Mouse (Mus musculus): ENCODE data around the gene Zbtb1.
A peak's percentile ranks its signal among the peaks of the same experiment; 100 is the strongest.

Zbtb1 gene

GRCm38 (mm10) chr12:76369978-76370830 lies at the start of gene Zbtb1:
Gene Zbtb1, plus strand, starts transcription at chr12:76370266.
- DNase-seq (ENCODE audit: low read depth) = peak; percentile 52

GRCm38 (mm10) chr12:76324679-76325431 lies 45.2 kb upstream of the Zbtb1 start, which contains the start of gene Akap5:
Gene Akap5, plus strand, starts transcription at chr12:76324891.
- DNase-seq (ENCODE audit: low read depth) = no peak

DNA sequence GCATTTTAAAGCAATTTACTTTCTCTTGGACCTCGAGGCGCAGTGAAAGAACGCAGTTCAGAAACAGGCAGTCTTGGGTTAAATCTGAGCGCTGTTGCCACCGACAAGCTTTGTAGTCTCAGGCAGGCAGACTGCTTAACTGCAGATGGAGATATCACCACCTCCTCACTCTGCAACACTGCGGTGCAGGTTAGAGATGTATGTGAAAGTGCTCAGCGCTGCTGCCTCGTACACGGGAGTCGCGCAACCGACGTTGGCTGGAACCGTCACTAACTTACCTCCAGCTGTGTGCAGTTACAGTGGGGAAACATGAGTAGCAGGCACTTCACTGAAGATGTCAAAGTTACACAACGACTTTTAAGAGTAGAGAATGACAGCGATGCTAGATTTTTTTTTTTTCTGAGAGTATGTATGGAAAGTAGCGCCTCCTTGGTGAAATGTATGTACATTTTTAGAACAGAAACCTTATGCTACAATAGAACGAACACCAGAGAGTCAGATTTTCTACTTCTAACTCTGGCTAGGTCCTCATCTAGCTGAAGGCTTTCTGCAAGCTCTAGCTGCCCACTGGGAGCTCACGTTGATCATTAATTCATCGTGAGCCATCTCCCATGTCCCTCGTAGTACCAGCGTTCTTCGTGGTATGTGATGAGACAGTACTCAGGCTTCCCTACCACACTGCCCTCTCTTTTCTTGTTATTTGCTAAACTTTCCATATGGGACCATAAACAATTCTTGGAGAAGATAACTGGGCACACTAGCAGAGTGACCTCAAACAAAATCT lies 43.4 kb upstream of the Zbtb1 start:
- DNase-seq (ENCODE audit: low read depth) = no peak

GRCm38 (mm10) chr12:76328567-76329354 lies 41.3 kb upstream of the Zbtb1 start:
- no peak for DNase-seq (ENCODE audit: low read depth)

DNA sequence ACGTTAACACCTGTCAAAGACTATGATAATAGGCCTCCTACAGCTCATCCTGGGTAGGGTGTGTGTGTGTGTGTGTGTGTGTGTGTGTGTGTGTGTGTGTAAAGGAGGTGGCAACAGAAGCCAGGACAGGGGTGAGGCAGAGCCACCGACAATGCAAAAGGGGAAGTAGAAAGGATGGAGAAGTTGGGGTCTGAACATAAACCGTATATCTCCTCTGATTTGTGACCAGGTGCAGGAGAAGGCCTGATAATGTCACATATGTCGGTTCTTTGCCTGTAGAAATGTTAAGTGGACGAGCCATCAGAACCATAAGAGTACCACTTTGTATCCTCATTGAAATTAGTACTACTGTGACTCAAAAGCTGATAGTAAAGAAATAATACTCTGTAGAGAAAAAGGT lies 36.4 kb upstream of the Zbtb1 start:
- DNase-seq (ENCODE audit: low read depth) = no peak

GRCm38 (mm10) chr12:76335641-76336040 lies 34.4 kb upstream of the Zbtb1 start:
- DNase-seq (ENCODE audit: low read depth) = no peak

- no peak for DNase-seq (ENCODE audit: low read depth)
These were observed 33.7 kb upstream of the Zbtb1 start for GRCm38 (mm10) chr12:76336111-76336965.

- DNase-seq (ENCODE audit: low read depth) = peak; percentile 72
These were observed 29.0 kb upstream of the Zbtb1 start for GRCm38 (mm10) chr12:76341080-76341479.

GRCm38 (mm10) chr12:76345759-76346455 lies 24.2 kb upstream of the Zbtb1 start:
- no peak for DNase-seq (ENCODE audit: low read depth)

- no peak for DNase-seq (ENCODE audit: low read depth)
These were observed 20.3 kb upstream of the Zbtb1 start for GRCm38 (mm10) chr12:76349680-76350220.

DNA sequence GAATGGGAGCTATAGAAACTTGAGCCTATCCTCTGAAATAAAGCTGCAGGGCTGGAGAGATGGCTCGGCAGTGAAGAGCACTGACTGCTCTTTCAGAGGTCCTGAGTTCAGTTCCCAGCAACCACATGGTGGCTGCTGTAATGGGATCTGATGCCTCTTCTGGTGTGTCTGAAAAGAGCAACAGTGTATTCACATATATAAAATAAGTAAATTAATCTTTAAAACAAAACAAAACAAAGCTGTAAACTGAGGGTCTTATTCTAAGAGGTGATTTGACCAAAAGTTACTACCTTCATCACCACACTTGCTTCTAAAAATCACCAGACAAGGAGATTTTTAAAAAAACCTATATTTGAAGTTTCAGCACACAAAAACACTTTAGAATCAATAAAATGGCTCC lies 9.2 kb upstream of the Zbtb1 start:
- no peak for DNase-seq (ENCODE audit: low read depth)

GRCm38 (mm10) chr12:76361405-76362302 lies 8.4 kb upstream of the Zbtb1 start:
- DNase-seq (ENCODE audit: low read depth) = peak; percentile 54

DNA sequence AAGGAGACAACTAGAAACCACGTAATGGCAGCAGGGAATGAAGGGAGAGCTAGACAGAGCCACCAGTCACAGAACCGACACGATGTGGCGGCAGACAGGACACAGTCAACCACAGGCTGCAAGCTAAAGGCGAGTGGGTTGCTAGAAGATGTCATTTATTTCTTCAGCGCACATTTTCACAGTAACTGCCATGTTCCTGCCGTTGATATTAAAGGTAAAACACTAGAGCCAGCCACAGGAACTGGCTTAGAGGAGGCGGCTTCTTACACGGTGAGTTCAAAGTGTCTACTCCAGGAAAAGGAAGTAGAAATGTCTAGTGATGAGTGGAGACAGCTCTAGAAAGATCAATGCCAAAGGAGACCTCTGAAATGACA lies 7.8 kb upstream of the Zbtb1 start:
- no peak for DNase-seq (ENCODE audit: low read depth)

- no peak for DNase-seq (ENCODE audit: low read depth)
These were observed 3.8 kb upstream of the Zbtb1 start for GRCm38 (mm10) chr12:76366276-76366675.

DNA sequence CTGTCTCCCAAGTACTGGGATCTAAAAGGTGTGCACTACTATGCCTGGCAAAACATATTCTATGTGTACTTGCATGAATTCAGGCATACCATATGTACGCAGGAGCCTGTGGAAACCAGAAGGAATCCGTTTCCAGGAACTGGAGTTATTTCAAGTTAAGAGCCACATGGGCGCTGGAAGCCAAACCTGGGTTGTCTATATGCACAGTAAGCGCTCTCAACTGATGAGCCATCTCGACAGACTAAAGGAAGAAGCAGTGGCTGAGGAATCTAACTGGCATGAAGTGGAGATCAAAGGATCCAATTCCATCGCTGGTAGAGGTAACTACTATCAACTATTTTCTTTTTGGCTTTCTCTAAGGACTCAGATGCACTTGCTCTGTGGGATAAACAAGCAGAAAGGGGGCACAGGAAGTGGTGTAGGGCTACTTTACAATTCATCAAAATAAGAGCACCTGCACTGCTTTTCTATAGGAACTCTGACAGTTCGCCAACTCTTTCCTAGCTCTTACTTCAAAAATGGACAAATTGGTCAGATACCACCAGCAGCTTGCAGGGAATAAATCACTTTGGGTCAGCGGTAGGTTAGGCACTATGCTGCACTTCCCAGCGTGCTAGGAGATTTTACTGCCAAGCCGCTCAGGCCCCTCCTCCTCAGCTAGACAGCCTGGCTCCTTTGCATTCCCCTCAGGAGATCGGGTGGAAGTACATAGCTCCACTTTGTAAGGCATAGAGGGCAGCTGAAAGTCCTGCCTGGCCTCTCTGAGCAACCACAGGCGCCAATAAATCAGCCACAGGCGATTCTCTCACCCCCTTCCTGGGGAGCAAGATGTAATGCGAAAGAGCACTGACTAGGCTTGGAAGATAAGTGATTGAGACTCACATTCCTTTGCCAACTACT lies 2.7 kb upstream of the Zbtb1 start:
- peak; percentile 54 for DNase-seq (ENCODE audit: low read depth)

DNA sequence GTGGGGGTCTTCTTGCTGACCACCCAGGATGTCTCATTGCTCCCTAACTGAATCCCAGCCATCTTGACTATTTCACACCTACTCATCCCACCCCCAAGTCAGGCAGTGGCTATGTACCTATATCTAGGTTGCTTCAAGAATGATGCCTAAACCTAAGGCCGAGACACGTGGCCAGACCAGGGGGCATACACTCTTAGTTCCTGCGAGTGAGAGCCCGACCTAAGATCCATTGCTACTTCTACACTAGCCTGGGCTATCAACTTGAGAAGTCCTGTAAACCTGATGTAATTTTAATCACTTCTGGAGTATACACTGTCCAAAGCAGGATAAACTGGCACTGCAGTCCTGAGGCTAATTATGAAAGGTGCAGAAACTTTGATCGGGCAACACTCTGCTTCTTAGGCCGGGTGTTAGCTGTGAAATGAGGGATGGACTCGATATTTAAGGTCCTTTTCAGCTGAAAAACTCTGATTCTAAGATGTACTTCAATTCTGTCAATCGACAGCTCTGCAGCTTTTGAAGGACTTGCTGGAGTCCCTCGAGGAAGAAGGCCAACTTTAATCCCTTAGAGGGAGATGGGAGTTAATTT lies 1.8 kb upstream of the Zbtb1 start:
- DNase-seq (ENCODE audit: low read depth) = no peak

DNA sequence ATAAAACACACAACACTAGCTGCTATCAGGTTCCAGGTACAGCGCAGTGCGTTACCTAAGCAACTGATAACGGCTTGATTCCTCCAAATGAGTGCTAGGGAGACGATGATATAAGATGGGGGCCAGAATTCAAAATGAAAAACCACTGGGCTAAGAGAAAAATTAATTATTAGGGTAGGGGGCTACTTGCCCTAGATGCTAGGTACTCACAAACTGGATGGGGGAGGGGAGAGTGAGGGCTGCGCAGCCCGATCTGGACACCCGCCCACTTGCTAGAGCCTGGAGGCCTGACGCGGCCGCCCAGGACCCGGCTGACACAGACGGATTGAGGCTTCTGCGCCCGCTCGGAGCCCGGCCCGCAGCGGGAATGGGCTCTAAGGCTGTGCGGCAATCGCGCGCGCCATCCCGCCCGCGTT lies 1.3 kb upstream of the Zbtb1 start:
- DNase-seq (ENCODE audit: low read depth) = peak; percentile 49

Data from c-Kit-positive CD71-positive TER-119-negative erythroid progenitor cells, embryonic 14.5 days (primary cell).